Mouse (Mus musculus): ENCODE measurements around the gene Dcun1d4.

GRCm38 (mm10) chr5:73572846-73573245 is 92.0 kb downstream of the Dcun1d4 start:
- TF ChIP-seq E2F4 (IDR thresholded peaks at IDR 0.05; ENCODE audit: insufficient read depth) (no peak), MAX (IDR thresholded peaks at IDR 0.05; ENCODE audit: low read depth) (no peak), POLR2A (IDR thresholded peaks at IDR 0.05; ENCODE audit: insufficient read length, low read depth) (no peak), USF1 (IDR thresholded peaks at IDR 0.05; ENCODE audit: low read depth) (no peak), MYOD1 (IDR thresholded peaks at IDR 0.05; ENCODE audit: control insufficient read depth in 1 of 3, insufficient read length in 2 of 3, low read depth in 2 of 3) (no peak), REST (IDR thresholded peaks at IDR 0.05; ENCODE audit: insufficient read depth, insufficient read length) (no peak), POLR2AphosphoS2 (IDR thresholded peaks at IDR 0.05; ENCODE audit: insufficient read length, low read depth) (no peak), CEBPB (IDR thresholded peaks at IDR 0.05; ENCODE audit: insufficient read depth, poor library complexity, severe bottlenecking) (no peak), MYOG (IDR thresholded peaks at IDR 0.05; ENCODE audit: control insufficient read depth in 1 of 3, insufficient read depth in 1 of 3, insufficient read length in 2 of 3, low read depth in 2 of 3) (no peak), TCF3 (IDR thresholded peaks at IDR 0.05; ENCODE audit: insufficient read length, low read depth) (no peak), TCF12 (IDR thresholded peaks at IDR 0.05; ENCODE audit: insufficient read depth, poor library complexity, severe bottlenecking) (no peak)

Measured in myocyte (in vitro differentiated cells).